Mouse (Mus musculus): ENCODE results near the gene Mapkapk5. TPM values are rescaled to one million over a fixed set of nuclear protein-coding genes. Genes with fewer than 3 reads are reported as not detected.

Mapkapk5 gene
- 79.3 and 93.5 TPM in 2 replicates for polyA plus RNA-seq (2012; rRNA removed)

DNA sequence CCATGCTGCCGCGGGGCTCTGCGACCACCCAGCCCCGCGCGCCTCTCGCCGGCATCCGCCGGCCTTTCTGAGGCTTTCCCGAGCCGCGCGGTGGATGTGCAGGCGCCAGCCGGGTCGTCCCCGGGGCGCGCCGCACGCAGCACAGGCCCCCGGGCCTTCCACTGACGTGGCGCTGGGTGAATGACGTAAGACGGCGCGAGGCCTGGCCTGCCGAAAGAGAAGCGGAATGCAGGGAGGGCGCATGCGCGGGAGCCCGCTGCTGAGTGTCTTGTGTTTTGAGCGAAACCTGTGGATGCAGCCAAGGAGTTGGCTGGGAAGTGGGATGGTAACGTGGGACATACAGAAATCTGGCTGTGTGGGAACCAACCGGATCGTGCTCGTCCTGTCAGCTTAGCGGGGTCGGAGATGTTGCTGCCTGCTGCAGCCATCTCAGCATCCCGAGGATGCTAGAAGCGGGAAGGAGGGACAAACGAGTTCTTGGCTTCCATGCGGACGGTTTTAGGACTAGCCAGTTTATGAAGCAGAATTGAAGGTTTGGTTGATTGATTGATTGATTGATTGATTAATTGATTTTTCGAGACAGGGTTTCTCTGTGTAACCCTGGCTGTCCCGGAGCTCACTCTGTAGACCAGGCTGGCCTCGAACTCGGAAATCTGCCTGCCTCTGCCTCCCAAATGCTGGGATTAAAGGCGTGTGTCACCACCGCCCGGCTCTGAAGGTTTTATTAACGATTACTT, at the start of gene Mapkapk5:
Gene Mapkapk5, minus strand, starts transcription at position 113 of the 737 bp plus-strand sequence.
- DNase-seq (ENCODE audit: low spot score): peak; percentile 100

DNA sequence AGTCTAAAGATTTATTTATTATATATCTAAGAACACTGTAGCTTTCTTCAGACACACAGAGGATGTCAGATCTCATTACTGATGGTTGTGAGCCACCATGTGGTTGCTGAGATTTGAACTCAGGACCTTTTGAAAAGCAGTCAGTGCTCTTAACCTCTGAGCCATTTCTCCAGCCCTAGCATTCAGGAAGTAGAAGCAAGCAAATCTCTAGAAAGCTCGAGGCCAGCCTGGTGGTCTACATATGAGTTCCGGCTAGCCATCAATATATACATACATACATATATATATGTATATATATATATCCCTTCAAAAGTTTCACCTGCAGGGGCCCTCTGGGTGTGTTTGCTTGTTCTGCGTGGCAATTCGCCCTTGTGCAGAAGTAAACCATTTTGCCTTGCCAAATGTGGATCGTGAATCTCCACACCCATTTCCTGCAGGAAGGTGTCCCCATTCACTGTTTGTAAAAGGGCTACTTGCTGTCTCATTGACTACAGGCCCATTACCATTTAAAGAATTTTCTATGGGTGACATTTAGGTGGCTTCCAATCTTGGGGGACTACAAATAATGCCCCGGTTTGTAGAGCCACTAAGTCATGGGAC, 49.1 kb upstream of the Mapkapk5 start:
- no peak for DNase-seq (ENCODE audit: low spot score)

DNA sequence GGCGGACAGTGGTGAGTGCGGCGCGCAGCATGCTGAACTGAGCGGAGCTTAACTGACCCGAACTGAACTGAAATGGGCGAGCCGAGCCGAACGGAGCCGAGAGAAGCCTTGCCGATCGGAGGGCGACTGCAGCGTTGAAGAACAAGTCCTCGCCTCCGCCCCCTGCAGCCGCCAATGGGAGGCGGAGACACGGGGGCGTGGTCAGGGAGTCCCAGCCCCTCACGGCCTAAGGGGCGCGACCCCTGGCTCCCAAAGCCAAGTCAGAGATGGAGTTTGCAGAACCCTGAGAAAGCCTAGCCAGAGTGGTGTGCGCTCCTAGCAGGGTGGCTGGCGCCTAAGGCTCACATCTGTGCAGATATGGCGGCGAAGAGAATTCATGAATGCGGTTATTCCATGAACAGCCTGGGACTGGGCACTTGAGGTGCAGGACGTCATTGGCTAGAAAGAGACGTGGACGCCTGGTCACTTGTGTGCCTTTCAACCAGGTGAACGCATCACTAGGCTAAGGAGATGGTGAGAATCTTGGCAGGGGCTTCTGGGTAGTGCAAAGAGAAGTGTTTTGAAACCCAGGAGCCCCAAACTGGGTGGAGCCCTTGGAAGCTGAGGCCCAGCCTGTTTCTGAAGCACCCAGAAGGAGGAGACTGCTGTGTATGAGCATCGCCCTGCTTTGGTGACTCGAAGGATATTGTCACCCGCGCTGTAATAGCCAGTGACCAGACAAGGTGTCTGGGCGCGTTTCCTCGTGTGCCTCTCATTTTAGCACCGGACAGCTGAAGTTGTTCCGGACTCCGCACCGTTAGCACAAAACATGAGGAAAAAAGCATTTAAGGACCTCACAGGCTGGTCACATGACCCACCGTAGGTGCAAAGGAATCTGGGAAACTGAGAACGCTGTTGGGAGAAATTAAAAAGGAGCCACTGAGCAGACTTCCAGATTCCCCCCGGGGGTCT, 48.0 kb upstream of the Mapkapk5 start, which contains the start of gene Aldh2:
Gene Aldh2, minus strand, starts transcription at position 374 of the 951 bp plus-strand sequence.
- DNase-seq (ENCODE audit: low spot score): peak; percentile 67

DNA sequence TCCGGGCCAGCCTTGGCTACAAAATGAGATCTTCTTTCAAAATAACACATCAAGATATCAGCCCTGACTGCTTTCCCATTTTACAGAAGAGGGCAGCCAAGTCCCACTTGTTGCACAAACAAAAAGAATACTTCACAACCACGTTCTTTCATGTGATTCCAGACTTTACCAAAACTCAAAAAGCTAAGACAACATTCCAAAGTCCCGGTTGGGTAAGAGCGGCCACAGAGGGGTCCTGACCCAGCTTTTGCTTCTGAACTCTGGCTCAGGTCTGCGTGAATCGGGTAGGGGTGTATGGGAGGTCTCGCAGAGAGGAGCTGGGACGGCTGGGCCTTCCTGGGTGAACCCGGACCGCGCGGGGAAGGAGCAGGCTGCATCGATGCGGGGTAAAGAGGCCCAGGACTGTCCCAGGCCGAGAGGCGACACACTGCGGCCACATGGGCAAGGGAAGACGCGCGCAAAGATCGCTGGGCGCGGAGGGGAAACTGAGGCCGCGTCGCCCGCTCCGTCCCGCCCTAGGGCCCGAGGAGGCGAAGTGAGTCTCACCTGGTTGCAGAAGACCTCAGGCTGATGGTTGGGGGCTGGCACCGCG, 47.2 kb upstream of the Mapkapk5 start:
- no peak for DNase-seq (ENCODE audit: low spot score)

GRCm38 (mm10) chr5:121592064-121592815, 46.5 kb upstream of the Mapkapk5 start:
- no peak for DNase-seq (ENCODE audit: low spot score)

GRCm38 (mm10) chr5:121591417-121592063, 45.8 kb upstream of the Mapkapk5 start:
- DNase-seq (ENCODE audit: low spot score): no peak

GRCm38 (mm10) chr5:121589928-121590327, 44.2 kb upstream of the Mapkapk5 start:
- DNase-seq (ENCODE audit: low spot score): no peak

- no peak for DNase-seq (ENCODE audit: low spot score)
Observed at GRCm38 (mm10) chr5:121586400-121587039, 40.8 kb upstream of the Mapkapk5 start.

- no peak for DNase-seq (ENCODE audit: low spot score)
Observed at GRCm38 (mm10) chr5:121585699-121586098, 40.0 kb upstream of the Mapkapk5 start.

DNA sequence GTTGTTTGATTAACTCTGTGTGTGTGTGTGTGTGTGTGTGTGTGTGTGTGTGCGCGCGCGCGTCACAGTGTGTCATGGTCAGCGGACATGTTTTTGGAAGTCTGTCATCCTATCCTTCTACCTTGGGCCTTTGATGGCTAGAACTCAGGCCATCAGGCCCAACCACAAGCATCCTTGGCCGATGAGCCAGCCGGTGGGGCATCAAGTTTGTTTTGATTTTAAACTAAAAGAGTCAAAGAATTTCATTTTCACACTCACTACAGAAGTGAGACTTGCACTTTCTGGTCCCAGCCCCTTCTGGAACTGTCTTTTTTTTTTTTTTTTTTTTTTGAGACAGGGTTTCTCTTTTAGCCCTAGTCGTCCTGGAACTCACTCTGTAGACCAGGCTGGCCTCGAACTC, 39.3 kb upstream of the Mapkapk5 start:
- no peak for DNase-seq (ENCODE audit: low spot score)

GRCm38 (mm10) chr5:121583765-121584501, 38.2 kb upstream of the Mapkapk5 start:
- peak; percentile 65 for DNase-seq (ENCODE audit: low spot score)

- DNase-seq (ENCODE audit: low spot score): no peak
Observed at GRCm38 (mm10) chr5:121581945-121582344, 36.2 kb upstream of the Mapkapk5 start.

- DNase-seq (ENCODE audit: low spot score): no peak
Observed at GRCm38 (mm10) chr5:121576927-121577488, 31.3 kb upstream of the Mapkapk5 start.

- no peak for DNase-seq (ENCODE audit: low spot score)
Observed at GRCm38 (mm10) chr5:121575867-121576266, 30.2 kb upstream of the Mapkapk5 start.

GRCm38 (mm10) chr5:121574145-121574544, 28.4 kb upstream of the Mapkapk5 start:
- no peak for DNase-seq (ENCODE audit: low spot score)

DNA sequence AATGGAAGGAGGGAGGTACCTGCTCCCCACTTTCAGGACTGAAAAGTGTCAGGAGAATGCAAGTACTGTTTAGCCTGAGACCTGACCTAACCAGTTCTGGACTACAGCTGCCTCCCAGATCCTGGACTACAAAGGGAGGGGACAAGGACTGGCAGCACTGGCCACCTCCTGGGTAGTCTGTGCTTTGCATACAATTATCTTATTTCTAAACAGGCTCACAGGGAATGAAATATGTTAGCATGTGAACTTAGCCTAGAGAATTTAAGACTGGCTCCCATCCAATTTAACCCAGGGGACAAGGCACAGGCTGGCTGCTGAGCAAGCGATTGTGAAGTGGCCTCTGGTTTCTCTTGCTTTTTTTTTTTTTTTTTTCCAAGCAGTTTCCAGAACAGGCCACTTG, 25.1 kb upstream of the Mapkapk5 start:
- no peak for DNase-seq (ENCODE audit: low spot score)

DNA sequence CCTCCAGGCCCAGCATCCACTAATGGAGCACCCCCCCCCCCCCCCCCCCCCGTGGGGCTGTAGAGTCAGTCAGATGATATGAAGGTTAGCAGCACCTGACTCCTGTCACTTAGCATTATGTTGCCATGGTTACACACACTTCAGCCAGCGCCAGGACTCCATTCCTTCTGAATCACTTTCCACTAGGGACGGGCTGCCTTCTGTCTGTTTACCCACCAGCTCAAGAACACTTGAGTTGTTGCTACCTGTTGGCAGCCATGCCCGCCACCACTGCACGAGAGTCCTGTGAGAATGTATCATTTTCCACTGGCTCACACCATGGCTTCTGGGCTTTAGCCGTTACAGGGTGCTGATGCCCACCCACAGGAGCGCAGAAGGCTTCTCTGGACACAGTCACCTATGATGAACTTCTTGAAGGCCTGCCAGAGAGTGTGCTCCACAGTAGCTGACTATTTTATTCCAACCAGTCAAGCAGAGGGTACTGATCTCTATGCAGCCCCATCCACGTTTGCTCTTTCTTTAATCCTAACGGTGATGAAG, 24.2 kb upstream of the Mapkapk5 start:
- DNase-seq (ENCODE audit: low spot score): no peak

DNA sequence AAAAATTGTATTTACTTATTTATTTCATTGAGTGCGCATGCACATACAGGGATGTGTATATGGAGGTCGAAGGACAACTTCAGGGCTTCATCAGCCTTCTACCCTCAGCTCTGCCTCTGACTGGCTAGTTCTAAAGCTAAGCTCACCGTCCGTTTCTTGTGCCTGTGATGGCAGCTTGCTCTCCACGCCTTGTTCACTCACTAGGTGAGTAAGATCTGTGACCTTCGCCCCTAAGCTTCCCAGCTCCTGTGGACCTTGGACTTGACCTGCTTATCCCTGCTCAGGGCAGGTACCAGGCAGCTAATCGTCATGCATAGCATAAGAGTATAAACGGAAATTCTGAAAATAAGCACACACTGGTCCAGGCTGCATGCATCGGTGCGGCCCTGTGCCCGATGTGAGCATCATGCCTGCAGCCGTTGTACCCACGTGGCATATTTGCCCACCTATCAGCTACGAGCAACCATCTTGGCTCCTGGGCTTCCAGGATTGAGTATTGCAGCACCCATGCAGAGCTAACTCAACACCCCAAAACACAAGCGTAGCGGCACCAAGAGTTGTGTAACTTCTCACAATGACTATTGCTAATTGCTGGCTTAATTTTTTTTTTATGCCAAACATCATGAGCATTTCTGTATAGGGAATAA, 20.5 kb upstream of the Mapkapk5 start:
- no peak for DNase-seq (ENCODE audit: low spot score)

Measured in urinary bladder, adult 2 months (tissue).